Mouse (Mus musculus): ENCODE results near the gene Gsap. TPM values are rescaled to one million over a fixed set of nuclear protein-coding genes. Genes with fewer than 3 reads are reported as not detected.
"Not testable (repeated sequence)": the region's sequence is repeated elsewhere in the genome, so short reads cannot be mapped to it uniquely, and the experiment has no call there.

Gsap gene
- polyA plus RNA-seq, 1 experiment from 2014 or later = 1.8 TPM

- not testable (repeated sequence) for H3K9me3 ChIP-seq (replicated peaks); H3K4me2 ChIP-seq; H3K4me3 ChIP-seq; H3K4me1 ChIP-seq (replicated peaks); ATAC-seq (replicated peaks; ENCODE audit: insufficient number of reproducible peaks, insufficient read depth, low FRiP score, low read depth); H3K9ac ChIP-seq; H3K36me3 ChIP-seq; H3K27ac ChIP-seq; H3K27me3 ChIP-seq
- 55% methylated on average over 2 of the region's 2 CpGs for WGBS
Measured at GRCm38 (mm10) chr5:21183046-21183445, 3.0 kb upstream of the Gsap start.

GRCm38 (mm10) chr5:21186821-21187220 lies 766 bp downstream of the Gsap start:
- Histone ChIP-seq H3K27me3 (0 out of 2 replicates have a peak, but pooled peaks cover 4% of the 10 kb centered on the region), H3K4me3 (peak overlapping the region; percentile 58), H3K9ac (no peak overlapping the region), H3K4me1 (replicated peaks) (no peaks in the 10 kb centered on the region; the same call in 1 of the 2 replicates), H3K36me3 (no peaks in the 10 kb centered on the region), H3K4me2 (peak overlapping the region; percentile 96), H3K27ac (no peak overlapping the region), H3K9me3 (replicated peaks) (no peaks in the 10 kb centered on the region)
- ATAC-seq (replicated peaks; ENCODE audit: insufficient number of reproducible peaks, insufficient read depth, low FRiP score, low read depth) = no peak
- WGBS = 17% methylated on average over 4 of the region's 4 CpGs

GRCm38 (mm10) chr5:21188435-21188834 lies 2.4 kb downstream of the Gsap start:
- 0 out of 2 replicates have a peak, but pooled peaks cover 4% of the 10 kb centered on the region for H3K27me3 ChIP-seq
- H3K36me3 ChIP-seq = no peaks in the 10 kb centered on the region
- ATAC-seq (replicated peaks; ENCODE audit: insufficient number of reproducible peaks, insufficient read depth, low FRiP score, low read depth) = no peak
- H3K9me3 ChIP-seq (replicated peaks) = no peaks in the 10 kb centered on the region
- no peak overlapping the region for H3K4me3 ChIP-seq
- H3K4me2 ChIP-seq = no peak overlapping the region
- no peak overlapping the region for H3K27ac ChIP-seq
- H3K9ac ChIP-seq = no peak overlapping the region
- no peaks in the 10 kb centered on the region; the same call in 1 of the 2 replicates for H3K4me1 ChIP-seq (replicated peaks)
- 55% methylated on average over 3 of the region's 3 CpGs for WGBS

- no peaks in the 10 kb centered on the region; the same call in 1 of the 2 replicates for H3K4me1 ChIP-seq (replicated peaks)
- 74% methylated on average over 1 of the region's 1 CpGs for WGBS
- no peak for ATAC-seq (replicated peaks; ENCODE audit: insufficient number of reproducible peaks, insufficient read depth, low FRiP score, low read depth)
- no peaks in the 10 kb centered on the region for H3K9me3 ChIP-seq (replicated peaks)
- no peak overlapping the region for H3K27ac ChIP-seq
- 0 out of 2 replicates have a peak, but pooled peaks cover 4% of the 10 kb centered on the region for H3K27me3 ChIP-seq
- no peak overlapping the region for H3K4me3 ChIP-seq
- no peak overlapping the region for H3K9ac ChIP-seq
- no peak overlapping the region for H3K4me2 ChIP-seq
- no peaks in the 10 kb centered on the region for H3K36me3 ChIP-seq
Measured at GRCm38 (mm10) chr5:21189036-21189435, 3.0 kb downstream of the Gsap start.

- H3K27me3 ChIP-seq = 0 out of 2 replicates have a peak, but pooled peaks cover 4% of the 10 kb centered on the region
- WGBS = 68% methylated on average over 3 of the region's 3 CpGs
- no peak overlapping the region for H3K4me3 ChIP-seq
- no peaks in the 10 kb centered on the region for H3K36me3 ChIP-seq
- H3K4me2 ChIP-seq = no peak overlapping the region
- no peak for ATAC-seq (replicated peaks; ENCODE audit: insufficient number of reproducible peaks, insufficient read depth, low FRiP score, low read depth)
- no peaks in the 10 kb centered on the region for H3K9me3 ChIP-seq (replicated peaks)
- H3K4me1 ChIP-seq (replicated peaks) = no peaks in the 10 kb centered on the region; the same call in 1 of the 2 replicates
- H3K9ac ChIP-seq = no peak overlapping the region
- H3K27ac ChIP-seq = no peak overlapping the region
Measured at GRCm38 (mm10) chr5:21189460-21189859, 3.4 kb downstream of the Gsap start.

- ATAC-seq (replicated peaks; ENCODE audit: insufficient number of reproducible peaks, insufficient read depth, low FRiP score, low read depth) = no peak
- WGBS = 57% methylated on average over 1 of the region's 1 CpGs
- H3K4me2 ChIP-seq = no peak overlapping the region
- no peaks in the 10 kb centered on the region for H3K36me3 ChIP-seq
- H3K27ac ChIP-seq = no peak overlapping the region
- H3K9ac ChIP-seq = no peak overlapping the region
- no peak overlapping the region for H3K4me3 ChIP-seq
- H3K27me3 ChIP-seq = no peaks in the 10 kb centered on the region
- H3K4me1 ChIP-seq (replicated peaks) = peaks cover 7% of the 10 kb centered on the region; the same call in 1 of the 2 replicates
- H3K9me3 ChIP-seq (replicated peaks) = no peaks in the 10 kb centered on the region
Measured at GRCm38 (mm10) chr5:21203504-21203903, 17.4 kb downstream of the Gsap start.

- Histone ChIP-seq H3K4me1 (replicated peaks) (peaks cover 7% of the 10 kb centered on the region; the same call in 1 of the 2 replicates), H3K9me3 (replicated peaks) (no peaks in the 10 kb centered on the region), H3K4me3 (no peak overlapping the region), H3K27ac (no peak overlapping the region), H3K4me2 (no peak overlapping the region), H3K36me3 (no peaks in the 10 kb centered on the region), H3K9ac (no peak overlapping the region), H3K27me3 (no peaks in the 10 kb centered on the region)
- no peak for ATAC-seq (replicated peaks; ENCODE audit: insufficient number of reproducible peaks, insufficient read depth, low FRiP score, low read depth)
- WGBS = 81% methylated on average over 3 of the region's 3 CpGs
Measured at GRCm38 (mm10) chr5:21204157-21204556, 18.1 kb downstream of the Gsap start.

- H3K36me3 ChIP-seq = no peaks in the 10 kb centered on the region
- ATAC-seq (replicated peaks; ENCODE audit: insufficient number of reproducible peaks, insufficient read depth, low FRiP score, low read depth) = peak; percentile 66
- no peak overlapping the region for H3K4me2 ChIP-seq
- H3K4me3 ChIP-seq = no peak overlapping the region
- 37% methylated on average over 4 of the region's 4 CpGs for WGBS
- H3K4me1 ChIP-seq (replicated peaks) = peaks cover 7% of the 10 kb centered on the region; the same call in 1 of the 2 replicates
- no peak overlapping the region for H3K27ac ChIP-seq
- H3K27me3 ChIP-seq = no peaks in the 10 kb centered on the region
- no peaks in the 10 kb centered on the region for H3K9me3 ChIP-seq (replicated peaks)
- no peak overlapping the region for H3K9ac ChIP-seq
Measured at GRCm38 (mm10) chr5:21206014-21206413, 20.0 kb downstream of the Gsap start.

- 83% methylated on average over 1 of the region's 1 CpGs for WGBS
- no peak overlapping the region for H3K4me2 ChIP-seq
- H3K36me3 ChIP-seq = no peaks in the 10 kb centered on the region
- no peaks in the 10 kb centered on the region for H3K9me3 ChIP-seq (replicated peaks)
- 0 out of 2 replicates have a peak, but pooled peaks cover under 1% of the 10 kb centered on the region for H3K4me1 ChIP-seq (replicated peaks)
- no peak overlapping the region for H3K4me3 ChIP-seq
- no peaks in the 10 kb centered on the region for H3K27me3 ChIP-seq
- no peak overlapping the region for H3K9ac ChIP-seq
- no peak overlapping the region for H3K27ac ChIP-seq
- no peak for ATAC-seq (replicated peaks; ENCODE audit: insufficient number of reproducible peaks, insufficient read depth, low FRiP score, low read depth)
Measured at GRCm38 (mm10) chr5:21211406-21211805, 25.4 kb downstream of the Gsap start.

GRCm38 (mm10) chr5:21212933-21213332 lies 26.9 kb downstream of the Gsap start:
- WGBS = 81% methylated on average over 3 of the region's 3 CpGs
- Histone ChIP-seq H3K27ac (no peak overlapping the region), H3K9ac (no peak overlapping the region), H3K27me3 (no peaks in the 10 kb centered on the region), H3K4me3 (no peak overlapping the region), H3K4me2 (no peak overlapping the region), H3K9me3 (replicated peaks) (no peaks in the 10 kb centered on the region), H3K4me1 (replicated peaks) (peaks cover 7% of the 10 kb centered on the region; the same call in 1 of the 2 replicates), H3K36me3 (no peaks in the 10 kb centered on the region)
- no peak for ATAC-seq (replicated peaks; ENCODE audit: insufficient number of reproducible peaks, insufficient read depth, low FRiP score, low read depth)

GRCm38 (mm10) chr5:21213801-21214200 lies 27.7 kb downstream of the Gsap start:
- no peak overlapping the region for H3K4me2 ChIP-seq
- H3K27me3 ChIP-seq = no peaks in the 10 kb centered on the region
- ATAC-seq (replicated peaks; ENCODE audit: insufficient number of reproducible peaks, insufficient read depth, low FRiP score, low read depth) = no peak

More at GRCm38 (mm10) chr5:21213801-21214200, 27.7 kb downstream of the Gsap start:
- Histone ChIP-seq H3K27ac (no peak overlapping the region), H3K4me1 (replicated peaks) (peaks cover 10% of the 10 kb centered on the region; the same call in 1 of the 2 replicates), H3K4me3 (no peak overlapping the region), H3K9me3 (replicated peaks) (no peaks in the 10 kb centered on the region), H3K36me3 (no peaks in the 10 kb centered on the region), H3K9ac (no peak overlapping the region)
- 64% methylated on average over 5 of the region's 5 CpGs for WGBS

All from heart, embryonic 15.5 days (tissue).